Mouse (Mus musculus): Measurements from ENCODE around the gene Stxbp6. TPM values are rescaled to one million over a fixed set of nuclear protein-coding genes. Genes with fewer than 3 reads are reported as not detected.

Gene Stxbp6
- polyA plus RNA-seq, 1 experiment from 2014 or later: 39.7 TPM

DNA sequence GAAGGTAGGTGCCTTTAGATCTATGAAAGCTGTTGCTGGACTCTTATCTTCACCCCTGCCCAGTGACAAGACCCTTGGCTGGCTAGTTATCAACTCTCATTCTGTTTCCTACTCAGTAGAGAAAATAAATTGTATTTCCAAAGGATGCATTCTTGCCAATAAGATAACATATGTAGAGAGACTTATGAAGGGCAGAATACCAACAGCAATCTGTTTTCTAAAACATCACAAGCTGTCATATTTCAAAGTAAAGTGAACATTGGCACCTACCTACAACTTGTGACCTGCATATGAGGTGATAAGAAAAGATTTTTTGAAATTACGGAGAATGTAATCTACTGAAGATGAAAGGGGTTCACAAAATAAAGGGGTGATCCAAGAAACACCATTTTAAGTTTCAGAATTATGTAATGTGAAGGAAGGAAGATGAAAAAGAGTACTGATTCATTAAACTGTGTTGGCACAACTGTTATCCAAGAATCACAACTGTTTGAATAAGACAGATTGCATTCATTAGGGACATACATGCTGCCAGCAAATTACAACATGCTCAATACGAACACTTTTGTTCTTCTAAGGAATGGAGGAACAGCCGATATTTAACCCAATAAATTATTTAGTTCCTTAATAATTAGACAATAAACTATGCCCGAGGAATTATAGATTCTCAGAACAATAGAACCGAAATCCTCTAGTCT, 175.2 kb downstream of the Stxbp6 start:
- no peak for ATAC-seq (replicated peaks; ENCODE audit: low FRiP score)
- no peak overlapping the region for H3K4me3 ChIP-seq (replicated peaks)
- 89% methylated on average over 5 of the region's 5 CpGs for WGBS
- no peak overlapping the region for H3K27ac ChIP-seq
- H3K4me1 ChIP-seq: no peaks in the 10 kb centered on the region
- H3K9me3 ChIP-seq (replicated peaks): no peaks in the 10 kb centered on the region
- no peak overlapping the region for H3K9ac ChIP-seq
- H3K4me2 ChIP-seq: no peak overlapping the region
- H3K36me3 ChIP-seq: peaks cover 4% of the 10 kb centered on the region
- no peaks in the 10 kb centered on the region for H3K27me3 ChIP-seq

DNA sequence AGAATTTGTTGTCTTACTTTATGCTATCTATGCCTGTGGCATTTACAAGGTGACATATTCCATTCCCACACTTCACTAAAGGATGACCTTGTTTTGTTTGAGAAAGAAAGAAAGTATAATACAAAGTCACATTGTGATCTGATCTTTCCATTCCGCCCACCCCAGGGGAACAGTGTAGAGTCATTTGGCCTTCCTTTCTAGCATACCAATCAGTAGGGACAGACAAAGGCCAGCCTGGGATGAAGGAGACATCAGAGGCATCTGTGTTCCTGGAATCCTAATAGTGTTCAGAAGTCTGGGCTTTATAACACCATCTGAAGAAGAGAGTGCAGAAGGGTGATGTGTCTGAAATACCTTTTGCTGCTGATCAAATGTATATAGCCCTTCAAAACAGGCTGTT, 178.0 kb downstream of the Stxbp6 start:
- no peak for ATAC-seq (replicated peaks; ENCODE audit: low FRiP score)
- no peaks in the 10 kb centered on the region for H3K4me1 ChIP-seq
- no peaks in the 10 kb centered on the region for H3K9me3 ChIP-seq (replicated peaks)
- H3K4me3 ChIP-seq (replicated peaks): no peak overlapping the region
- H3K4me2 ChIP-seq: no peak overlapping the region
- WGBS: 92% methylated on average over 1 of the region's 1 CpGs
- no peak overlapping the region for H3K9ac ChIP-seq
- H3K36me3 ChIP-seq: peaks cover 4% of the 10 kb centered on the region
- H3K27ac ChIP-seq: no peak overlapping the region
- H3K27me3 ChIP-seq: no peaks in the 10 kb centered on the region

DNA sequence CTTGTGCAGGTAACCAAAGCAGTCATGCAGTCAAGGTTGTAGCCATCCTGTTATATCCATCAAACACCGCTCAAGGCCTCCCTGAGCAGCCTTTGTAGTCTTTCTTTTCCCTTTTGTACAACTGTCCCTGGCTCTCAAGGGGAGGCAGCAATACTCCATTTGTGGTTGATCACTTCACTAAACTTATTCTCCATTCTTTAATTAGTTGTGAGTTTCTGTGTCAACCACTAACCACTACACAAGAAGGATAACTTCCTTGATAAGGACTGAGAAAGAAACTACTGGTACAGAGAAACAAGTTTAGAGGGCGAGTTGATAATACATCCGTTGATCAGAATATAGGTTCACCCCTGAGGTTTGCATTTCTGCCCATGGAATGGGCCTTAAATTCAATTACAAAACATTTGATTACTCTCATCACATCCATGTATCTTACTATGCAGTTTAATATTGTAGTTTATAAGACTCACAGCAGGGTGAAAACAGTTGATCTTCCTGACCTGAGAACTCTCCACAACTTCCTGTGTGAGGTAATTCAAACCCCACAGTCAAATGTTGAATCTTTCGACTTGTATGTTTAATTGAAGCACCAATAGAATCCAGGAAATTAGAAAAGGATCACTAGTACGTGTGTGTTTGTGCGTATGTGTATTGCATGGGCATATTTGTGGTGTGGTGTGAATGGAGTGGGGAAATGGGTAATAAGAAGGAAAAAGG, 184.7 kb downstream of the Stxbp6 start:
- ATAC-seq (replicated peaks; ENCODE audit: low FRiP score): no peak
- H3K9me3 ChIP-seq (replicated peaks): no peaks in the 10 kb centered on the region

DNA sequence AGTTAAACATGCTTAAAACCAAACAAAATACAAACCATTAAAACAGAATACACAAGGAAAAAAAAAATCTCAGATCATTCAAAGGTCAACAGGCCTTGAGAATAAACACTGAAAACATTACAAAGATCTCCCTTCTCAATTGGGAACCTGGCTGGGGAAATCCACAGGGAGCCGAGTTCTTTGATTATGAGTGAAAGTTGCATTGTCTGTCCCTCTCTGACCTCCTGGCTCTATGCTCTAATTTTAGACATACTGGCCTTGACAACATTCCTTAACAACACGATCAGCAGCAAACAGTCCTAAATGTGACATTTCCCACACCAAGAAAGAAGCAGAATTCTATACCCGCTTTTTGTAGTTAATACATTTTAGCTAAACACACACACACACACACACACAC, 187.7 kb downstream of the Stxbp6 start:
- Histone ChIP-seq H3K9me3 (replicated peaks) (no peaks in the 10 kb centered on the region), H3K27ac (no peak overlapping the region), H3K4me1 (no peaks in the 10 kb centered on the region), H3K4me2 (no peak overlapping the region), H3K4me3 (replicated peaks) (no peak overlapping the region), H3K9ac (no peak overlapping the region), H3K27me3 (no peaks in the 10 kb centered on the region), H3K36me3 (no peaks in the 10 kb centered on the region)
- no peak for ATAC-seq (replicated peaks; ENCODE audit: low FRiP score)
- 61% methylated on average over 3 of the region's 3 CpGs for WGBS

More for the DNA sequence above, 184.7 kb downstream of the Stxbp6 start:
- no peak overlapping the region for H3K4me2 ChIP-seq
- H3K27me3 ChIP-seq: no peaks in the 10 kb centered on the region
- H3K36me3 ChIP-seq: no peaks in the 10 kb centered on the region
- no peak overlapping the region for H3K4me3 ChIP-seq (replicated peaks)
- no peak overlapping the region for H3K9ac ChIP-seq
- no peak overlapping the region for H3K27ac ChIP-seq
- no peaks in the 10 kb centered on the region for H3K4me1 ChIP-seq
- 87% methylated on average over 6 of the region's 6 CpGs for WGBS

DNA sequence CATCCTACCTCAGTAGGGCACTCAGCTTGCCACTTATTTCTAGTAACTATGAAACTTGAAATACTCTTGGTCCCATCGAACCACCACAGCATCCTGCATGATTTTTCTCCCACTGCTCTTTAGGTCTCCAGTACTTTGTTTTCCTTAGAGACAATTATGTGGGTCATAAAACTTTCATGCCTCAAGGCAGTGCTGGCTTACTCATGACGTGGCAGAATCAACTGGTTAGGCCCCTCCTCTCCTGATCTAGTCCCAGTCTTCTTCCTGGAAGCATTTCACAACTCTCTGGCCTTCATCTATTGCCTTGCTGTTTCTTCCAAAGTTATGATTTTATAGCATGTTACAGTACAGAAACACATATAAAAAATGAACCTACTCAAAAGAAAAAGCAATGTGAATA, 201.8 kb downstream of the Stxbp6 start:
- Histone ChIP-seq H3K9me3 (replicated peaks) (no peaks in the 10 kb centered on the region), H3K4me2 (no peak overlapping the region), H3K27me3 (no peaks in the 10 kb centered on the region), H3K4me3 (replicated peaks) (no peak overlapping the region), H3K27ac (no peak overlapping the region), H3K4me1 (no peaks in the 10 kb centered on the region), H3K36me3 (no peaks in the 10 kb centered on the region), H3K9ac (no peak overlapping the region)
- 35% methylated on average over 2 of the region's 2 CpGs for WGBS
- ATAC-seq (replicated peaks; ENCODE audit: low FRiP score): no peak

DNA sequence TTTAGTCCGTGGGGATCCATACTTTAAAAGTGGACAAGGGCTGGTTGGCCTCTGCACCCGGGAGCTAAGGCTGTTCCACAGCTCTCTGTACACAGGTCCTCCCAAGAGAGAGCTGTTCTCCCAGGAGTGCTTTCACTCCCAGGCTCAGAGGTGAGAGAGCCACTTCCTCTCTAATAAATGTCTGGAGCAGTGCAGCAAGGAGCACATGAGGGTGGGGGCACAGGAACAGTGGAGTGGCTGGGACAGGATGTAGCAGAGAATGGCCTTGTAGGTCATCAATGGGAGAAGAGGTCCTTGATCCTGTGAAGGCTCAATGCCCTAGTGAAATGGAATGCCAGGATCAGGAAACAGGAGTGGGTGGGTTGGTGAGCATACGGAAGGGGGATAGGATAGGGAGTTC, 209.1 kb downstream of the Stxbp6 start:
- Histone ChIP-seq H3K27me3 (no peaks in the 10 kb centered on the region), H3K27ac (no peak overlapping the region), H3K4me3 (replicated peaks) (no peak overlapping the region), H3K4me2 (no peak overlapping the region), H3K36me3 (no peaks in the 10 kb centered on the region), H3K9me3 (replicated peaks) (no peaks in the 10 kb centered on the region; the same call in 1 of the 2 replicates), H3K4me1 (no peaks in the 10 kb centered on the region), H3K9ac (no peak overlapping the region)
- ATAC-seq (replicated peaks; ENCODE audit: low FRiP score): no peak
- WGBS: 75% methylated on average over 3 of the region's 3 CpGs

DNA sequence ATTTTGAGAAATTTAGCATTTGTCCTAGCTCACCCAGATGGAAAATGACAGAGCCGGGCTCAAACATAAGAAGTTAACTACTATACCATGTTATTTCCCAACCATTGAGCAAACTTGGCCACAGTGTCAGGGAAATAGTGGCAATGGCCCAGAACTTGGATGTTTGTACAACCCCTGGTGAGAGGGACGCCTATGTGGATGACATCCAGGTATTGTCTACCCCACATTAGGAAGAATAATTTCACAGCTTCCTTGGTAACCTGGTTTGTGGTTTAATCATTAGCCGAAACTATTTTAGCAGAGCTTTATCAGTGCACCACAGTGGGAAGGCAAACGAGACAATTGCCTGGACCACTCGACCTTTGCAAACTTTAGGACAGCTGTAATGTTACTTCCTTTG, 215.1 kb downstream of the Stxbp6 start:
- Histone ChIP-seq H3K9ac (no peak overlapping the region), H3K27ac (no peak overlapping the region), H3K36me3 (no peaks in the 10 kb centered on the region), H3K4me3 (replicated peaks) (no peak overlapping the region), H3K4me2 (no peak overlapping the region), H3K27me3 (no peaks in the 10 kb centered on the region), H3K4me1 (peaks cover 11% of the 10 kb centered on the region; the same call in 1 of the 2 replicates), H3K9me3 (replicated peaks) (no peaks in the 10 kb centered on the region)
- WGBS: 55% methylated on average over 5 of the region's 5 CpGs
- no peak for ATAC-seq (replicated peaks; ENCODE audit: low FRiP score)

DNA sequence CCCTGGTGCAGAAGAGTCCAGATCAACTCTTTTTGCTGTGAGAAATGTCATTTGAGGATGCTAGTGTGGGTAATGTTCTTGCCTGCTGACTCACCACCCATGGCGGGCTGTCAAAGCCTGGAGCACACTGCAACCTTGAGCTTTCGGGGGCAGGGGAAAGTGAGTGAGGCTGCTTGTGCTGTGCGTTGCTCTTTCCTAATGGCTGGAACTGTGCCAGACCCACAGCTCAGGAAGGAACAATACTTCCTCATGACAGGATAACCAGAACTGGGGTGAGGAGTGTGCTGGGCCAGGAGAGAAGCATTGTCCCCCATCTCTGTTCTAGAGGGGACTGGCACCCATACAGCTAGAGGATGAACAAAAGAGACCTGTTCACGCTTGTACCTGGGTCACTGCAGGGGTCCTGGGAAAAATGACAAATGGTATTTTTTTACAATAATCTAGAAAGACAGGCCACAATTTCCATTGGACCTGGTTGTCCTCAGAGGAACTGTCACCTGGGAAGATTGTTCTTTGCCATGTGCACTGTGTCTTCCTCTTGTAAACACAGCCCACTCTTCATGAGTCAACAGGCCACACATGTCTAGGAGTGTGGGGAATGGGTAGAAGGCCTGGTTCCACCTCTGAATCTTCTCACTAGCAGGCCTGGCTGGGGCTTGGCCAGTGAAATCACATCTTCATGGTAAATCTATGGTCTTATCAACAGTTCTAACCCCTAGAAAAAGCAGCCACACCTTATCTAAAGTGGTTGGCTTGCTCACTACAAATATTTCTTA, 216.2 kb downstream of the Stxbp6 start:
- ATAC-seq (replicated peaks; ENCODE audit: low FRiP score): peak; percentile 74
- Histone ChIP-seq H3K4me3 (replicated peaks) (no peak overlapping the region), H3K36me3 (no peaks in the 10 kb centered on the region), H3K9ac (no peak overlapping the region), H3K27ac (no peak overlapping the region), H3K9me3 (replicated peaks) (no peaks in the 10 kb centered on the region), H3K27me3 (no peaks in the 10 kb centered on the region), H3K4me1 (peaks cover 11% of the 10 kb centered on the region; the same call in 1 of the 2 replicates), H3K4me2 (no peak overlapping the region)
- 43% methylated on average over 4 of the region's 4 CpGs for WGBS

DNA sequence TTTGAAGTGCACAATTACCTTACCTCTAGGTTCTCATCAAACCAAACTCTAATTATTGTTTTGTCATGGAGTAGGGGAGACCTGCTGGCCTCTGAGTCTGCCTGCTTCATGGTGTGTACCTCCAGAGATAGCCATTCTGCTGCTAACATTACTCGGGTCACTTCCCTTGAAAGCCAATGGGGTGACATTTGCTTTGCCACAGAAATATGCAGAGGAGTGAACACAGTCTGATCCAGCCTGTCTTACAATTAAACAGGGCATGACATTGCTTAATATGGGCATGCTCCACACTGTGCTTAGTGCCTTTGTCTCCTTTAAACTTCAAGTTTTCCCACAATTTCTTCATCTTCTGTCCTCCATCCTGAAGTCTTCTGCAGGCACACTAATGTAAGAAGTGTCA, 222.5 kb downstream of the Stxbp6 start:
- no peak overlapping the region for H3K27ac ChIP-seq
- no peak overlapping the region for H3K4me3 ChIP-seq (replicated peaks)
- H3K9ac ChIP-seq: no peak overlapping the region
- peaks cover 8% of the 10 kb centered on the region; the same call in 1 of the 2 replicates for H3K36me3 ChIP-seq
- no peak overlapping the region for H3K4me2 ChIP-seq
- H3K4me1 ChIP-seq: no peaks in the 10 kb centered on the region
- H3K27me3 ChIP-seq: no peaks in the 10 kb centered on the region
- WGBS: 68% methylated on average over 1 of the region's 1 CpGs
- peak; percentile 41 for ATAC-seq (replicated peaks; ENCODE audit: low FRiP score)
- no peaks in the 10 kb centered on the region for H3K9me3 ChIP-seq (replicated peaks)

DNA sequence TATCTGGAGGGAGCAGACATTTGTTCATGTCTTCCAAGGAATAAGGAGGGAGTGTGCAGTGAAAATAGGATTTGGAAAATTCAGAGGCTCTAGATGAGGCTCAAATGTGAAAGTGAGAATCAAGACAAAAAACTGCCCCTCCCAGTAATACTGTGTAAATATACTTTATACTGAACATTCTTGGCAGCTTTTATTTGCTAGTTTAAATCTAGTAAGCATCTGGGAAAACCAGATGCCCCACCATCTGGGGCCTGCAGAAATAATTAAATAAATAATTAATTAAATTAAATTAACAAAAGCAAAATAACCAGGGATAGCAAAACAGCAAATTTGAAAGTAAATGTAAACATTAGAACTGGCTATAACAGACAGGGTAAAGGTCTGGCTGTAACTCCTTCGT, 224.0 kb downstream of the Stxbp6 start:
- ATAC-seq (replicated peaks; ENCODE audit: low FRiP score): no peak
- H3K9ac ChIP-seq: no peak overlapping the region
- peaks cover 8% of the 10 kb centered on the region; the same call in 1 of the 2 replicates for H3K36me3 ChIP-seq
- WGBS: 80% methylated on average over 1 of the region's 1 CpGs
- H3K9me3 ChIP-seq (replicated peaks): no peaks in the 10 kb centered on the region
- no peaks in the 10 kb centered on the region for H3K4me1 ChIP-seq
- no peaks in the 10 kb centered on the region for H3K27me3 ChIP-seq
- no peak overlapping the region for H3K27ac ChIP-seq
- no peak overlapping the region for H3K4me3 ChIP-seq (replicated peaks)
- H3K4me2 ChIP-seq: no peak overlapping the region

DNA sequence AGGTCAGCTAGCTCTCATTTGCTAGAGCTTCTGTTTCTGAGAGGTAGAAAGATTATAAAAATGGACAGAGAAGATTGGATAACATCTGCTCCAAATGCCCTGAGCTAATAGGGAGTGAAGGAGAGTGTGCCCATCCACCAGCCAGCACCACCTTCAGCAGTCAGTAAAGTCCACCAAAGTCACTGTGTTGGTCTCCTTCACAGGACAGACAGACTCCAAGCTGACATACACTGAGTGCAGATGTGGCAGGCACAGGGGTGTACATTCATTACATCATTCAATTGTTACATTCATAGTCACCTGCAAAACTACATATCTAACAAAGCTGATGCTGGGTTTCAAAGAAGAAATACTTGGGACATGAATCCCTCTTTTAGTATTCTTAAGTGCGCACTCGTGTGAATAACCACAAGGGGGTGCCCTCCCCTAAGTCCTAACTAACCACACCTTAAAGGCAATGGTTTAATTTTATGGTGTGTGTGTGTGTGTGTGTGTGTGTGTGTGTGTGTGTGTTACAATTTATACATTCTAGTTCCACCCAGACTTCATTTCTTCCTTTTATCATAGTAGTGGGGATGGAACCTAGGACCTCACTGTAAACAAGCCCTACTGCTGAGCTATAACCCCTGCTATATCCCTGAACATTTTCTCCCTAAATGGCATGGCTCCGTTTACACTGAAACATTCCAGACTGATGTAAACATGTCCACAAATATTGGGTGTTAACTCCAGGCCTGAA, 225.9 kb downstream of the Stxbp6 start:
- Histone ChIP-seq H3K9me3 (replicated peaks) (no peaks in the 10 kb centered on the region), H3K27me3 (no peaks in the 10 kb centered on the region), H3K4me3 (replicated peaks) (no peak overlapping the region), H3K36me3 (peaks cover 8% of the 10 kb centered on the region; the same call in 1 of the 2 replicates), H3K4me1 (no peaks in the 10 kb centered on the region), H3K4me2 (no peak overlapping the region), H3K27ac (no peak overlapping the region), H3K9ac (no peak overlapping the region)
- peak; percentile 61 for ATAC-seq (replicated peaks; ENCODE audit: low FRiP score)
- 42% methylated on average over 3 of the region's 3 CpGs for WGBS

Data from kidney, embryonic 15.5 days (tissue).